Mouse (Mus musculus) retina, postnatal 1 day (tissue): ENCODE measurements around the gene Usp30.

Experiments used
- DNase-seq: peaks from one replicate; pipeline ENCODE4 v3.0.0-alpha.2; 2012

Gene Usp30

DNA sequence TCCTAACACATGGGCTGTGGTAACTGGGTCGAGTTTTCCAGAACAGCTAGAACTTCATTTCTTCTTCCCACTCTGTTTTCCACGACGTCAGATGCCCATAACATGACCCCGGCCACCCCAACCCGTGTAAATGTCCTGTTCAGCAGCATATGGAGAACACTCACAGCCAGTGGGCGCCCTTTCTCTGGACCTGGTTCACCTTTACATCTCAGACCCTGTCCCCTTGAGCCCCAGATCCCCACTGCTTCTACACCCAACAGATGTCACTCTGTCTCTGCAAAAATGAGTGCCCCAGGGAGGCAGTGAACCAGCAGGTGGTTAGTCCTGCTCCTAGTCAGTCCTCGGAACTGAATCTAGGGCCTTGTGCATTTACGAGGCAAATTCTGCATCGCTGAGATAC, 2.7 kb downstream of the Usp30 start:
- no peak for DNase-seq

DNA sequence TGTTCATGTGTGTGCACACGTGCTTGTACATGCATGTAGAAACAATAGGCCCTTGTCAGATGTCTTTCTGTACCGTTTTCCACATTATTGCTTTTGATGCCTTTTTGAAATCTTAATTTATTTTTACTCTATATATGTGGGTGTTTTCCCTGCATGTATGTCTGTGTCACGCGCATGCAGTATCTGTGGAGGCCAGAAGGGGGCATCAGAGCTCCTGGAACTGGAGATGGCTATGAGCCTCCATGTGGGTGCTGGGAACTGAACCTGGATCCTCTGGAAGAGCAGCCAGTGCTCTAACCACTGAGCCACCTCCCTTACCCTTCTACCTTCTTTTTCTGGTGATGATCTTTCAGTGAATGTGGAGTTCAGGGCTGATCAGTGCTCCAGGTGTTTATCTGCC, 5.6 kb downstream of the Usp30 start:
- no peak for DNase-seq

DNA sequence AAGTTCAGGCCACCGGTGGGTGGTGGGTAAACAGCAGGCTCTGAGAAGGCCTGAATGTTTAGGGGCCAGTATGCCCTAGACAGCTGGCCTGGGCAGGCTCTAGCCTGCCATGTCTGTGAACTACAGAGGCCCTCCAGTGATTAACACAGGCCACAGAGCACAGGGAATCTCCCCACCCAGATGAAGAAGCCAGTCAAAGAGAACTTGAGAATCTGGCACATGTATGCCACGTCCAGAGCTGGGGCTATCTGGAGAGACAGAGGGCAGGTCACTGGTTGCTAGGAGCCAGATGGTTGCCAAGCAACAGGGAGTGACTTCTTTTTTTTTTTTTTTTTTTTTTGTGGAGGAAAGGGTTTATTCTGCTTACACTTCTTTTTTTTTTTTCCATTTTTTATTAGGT, 7.0 kb downstream of the Usp30 start:
- peak; percentile 68 for DNase-seq

DNA sequence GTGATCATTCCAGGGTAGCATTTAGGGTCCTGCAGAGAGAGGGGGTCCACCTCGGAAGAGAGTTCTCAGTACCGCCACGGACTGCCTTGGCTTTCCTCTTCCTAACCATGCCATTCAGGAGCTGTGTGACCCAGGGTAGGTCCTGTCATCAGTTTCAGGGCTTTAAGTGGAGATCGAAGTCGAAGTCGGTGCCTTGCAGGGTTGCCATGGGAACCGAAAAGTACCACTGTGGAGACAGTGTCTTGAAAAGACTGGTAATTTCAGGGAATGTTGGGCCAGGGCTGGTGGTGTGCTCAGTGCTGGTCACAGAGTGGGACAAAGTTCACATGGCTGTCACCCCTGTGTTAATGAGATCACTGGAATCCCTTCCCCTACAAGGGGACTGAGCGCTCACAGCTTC, 11.7 kb downstream of the Usp30 start:
- DNase-seq: no peak

DNA sequence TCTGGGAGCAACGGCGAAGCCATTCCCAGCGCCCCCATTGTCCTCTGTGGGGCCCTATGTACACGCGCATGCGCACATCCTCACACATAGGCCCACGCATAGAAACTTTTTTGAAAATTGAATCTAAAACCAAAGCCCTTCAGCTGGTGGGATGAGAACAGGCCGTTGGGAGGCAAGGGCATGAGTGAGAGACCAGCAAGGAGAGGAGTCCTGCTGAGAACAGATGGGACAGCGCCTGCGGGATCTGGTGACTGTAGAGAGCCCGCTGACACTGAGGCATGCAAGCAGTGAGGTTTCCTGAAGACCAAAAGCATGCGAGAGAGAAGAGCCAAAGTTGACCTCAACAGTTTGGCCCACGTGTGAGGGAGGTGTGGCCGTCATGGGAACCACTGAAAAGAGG, 20.2 kb downstream of the Usp30 start:
- DNase-seq: no peak

DNA sequence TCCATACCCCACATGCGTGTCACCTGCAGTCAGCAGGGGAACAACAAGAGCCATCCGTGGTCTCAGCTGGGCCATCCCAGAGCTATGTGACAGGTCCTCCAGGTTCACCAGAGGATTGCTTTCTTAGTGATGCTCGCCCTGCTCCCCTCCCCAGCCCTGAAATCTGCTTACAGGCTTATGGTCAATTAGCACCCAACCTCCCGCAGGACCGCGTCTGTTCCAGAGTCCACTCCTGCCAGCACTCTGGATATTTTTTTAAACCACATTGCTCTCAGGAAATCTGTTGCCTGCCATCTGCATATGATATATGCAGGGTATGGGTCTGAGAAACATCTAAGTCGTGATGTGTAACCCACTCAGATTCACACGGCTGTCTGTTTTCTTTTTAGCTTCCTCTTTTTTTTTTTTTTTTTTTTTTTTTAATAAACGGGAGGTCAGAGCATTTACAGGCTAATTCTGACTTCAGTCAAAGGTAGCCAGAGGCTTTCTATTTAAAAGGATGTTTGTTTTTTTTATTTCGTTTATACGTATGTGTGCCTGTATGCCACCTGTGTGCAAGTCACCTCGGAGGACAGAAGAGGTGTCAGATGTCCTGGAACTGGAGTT, 22.7 kb downstream of the Usp30 start:
- peak; percentile 54 for DNase-seq

DNA sequence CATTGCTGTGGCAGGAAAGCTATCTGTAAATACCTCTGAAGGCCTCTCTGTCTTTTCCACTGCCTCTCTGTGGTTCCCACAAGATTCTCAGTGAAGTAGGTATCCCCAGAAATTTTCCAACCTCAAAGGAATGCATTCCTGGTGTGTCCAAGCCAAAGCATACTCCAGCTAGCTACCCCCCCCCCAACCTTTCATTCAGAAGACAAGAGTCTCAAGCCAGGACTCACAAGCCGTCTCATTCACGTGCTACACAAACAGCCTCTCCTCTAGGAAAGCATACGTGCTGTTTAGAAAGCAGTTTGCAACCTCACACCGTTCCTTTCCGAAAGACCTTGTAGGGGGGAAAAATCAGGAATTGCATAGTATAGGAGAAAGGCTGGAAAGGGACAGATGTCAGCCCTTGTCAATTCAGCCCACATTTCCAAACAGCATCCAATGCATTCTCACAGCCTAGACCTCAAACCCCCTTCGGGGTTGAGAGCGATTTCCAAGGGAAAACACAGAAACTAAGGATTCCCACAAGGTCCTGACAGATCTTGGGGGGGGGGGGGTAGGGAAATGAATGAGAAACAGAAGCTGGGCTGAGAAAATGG, 25.3 kb downstream of the Usp30 start:
- peak; percentile 21 for DNase-seq

DNA sequence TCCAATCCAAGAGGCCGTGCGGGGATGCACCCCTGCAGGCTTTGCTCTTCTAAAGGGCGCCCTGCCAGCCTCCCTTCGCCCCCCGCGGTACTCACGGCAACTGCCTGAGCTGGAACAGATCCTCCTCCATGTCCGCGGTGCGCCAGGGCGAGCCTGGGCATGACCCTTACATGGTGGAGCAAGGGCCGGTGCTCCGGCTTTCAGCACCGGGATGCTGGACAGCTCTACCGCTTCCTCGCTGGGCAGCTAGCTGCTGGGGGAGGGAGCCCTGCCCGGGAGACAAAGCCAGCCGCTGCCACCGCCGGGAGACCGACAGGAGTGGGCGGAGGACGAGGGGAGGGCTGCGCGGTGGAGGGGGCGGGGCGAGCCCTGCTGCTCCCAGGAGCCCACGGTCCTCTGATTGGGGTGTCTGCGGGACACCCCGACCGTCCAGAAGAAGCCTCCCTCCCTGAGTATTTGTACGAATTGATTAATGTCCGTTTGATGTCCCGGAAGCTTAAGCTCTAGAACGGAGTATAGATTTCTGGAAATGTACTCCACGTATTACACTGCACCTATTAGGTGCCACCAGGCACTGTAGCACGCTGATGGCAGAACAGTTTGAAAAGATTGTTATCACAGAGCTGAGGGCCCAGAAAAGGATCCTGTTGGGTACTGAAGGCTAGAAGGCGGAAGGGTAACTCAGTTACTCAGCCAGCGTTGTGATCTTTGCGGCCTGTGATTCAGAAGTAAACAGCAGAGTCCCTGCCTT, 26.0 kb downstream of the Usp30 start, which contains the start of gene Svop:
TSS of gene Svop (minus strand) at position 514 of the 751 bp plus-strand sequence.
- peak; percentile 92 for DNase-seq

DNA sequence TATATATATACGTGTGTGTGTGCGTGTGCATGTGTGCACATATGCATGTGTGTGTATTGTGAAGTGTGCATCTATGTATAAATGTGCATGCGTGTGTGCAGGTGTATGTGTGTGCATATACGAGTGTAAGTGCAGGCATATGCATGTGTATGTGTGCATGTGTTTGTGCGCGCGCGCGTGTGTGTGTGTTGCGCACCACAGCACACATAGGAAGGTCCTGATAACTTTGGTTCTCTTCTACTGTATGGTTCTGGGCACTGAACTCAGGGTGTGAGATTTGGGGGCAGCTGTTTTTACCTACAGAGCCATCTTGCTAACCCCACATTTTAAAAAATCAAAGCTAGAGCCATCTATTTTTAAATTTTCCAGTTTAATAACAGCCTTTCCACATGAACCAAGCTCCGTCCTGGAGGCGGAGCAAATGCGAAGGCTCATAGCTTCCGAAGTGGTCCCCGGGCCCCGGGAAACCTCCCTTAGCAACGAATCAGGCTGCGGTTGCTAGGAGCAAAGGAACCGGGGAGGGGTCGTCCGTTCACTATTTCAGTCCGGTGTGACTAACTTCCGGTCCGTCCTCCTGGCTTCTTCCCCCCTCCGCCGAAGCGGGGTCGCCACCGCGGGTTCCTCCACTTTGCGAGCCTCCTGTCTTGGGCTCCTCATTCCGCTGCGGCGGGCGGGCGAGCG, 34.6 kb downstream of the Usp30 start:
- DNase-seq: peak; percentile 95

DNA sequence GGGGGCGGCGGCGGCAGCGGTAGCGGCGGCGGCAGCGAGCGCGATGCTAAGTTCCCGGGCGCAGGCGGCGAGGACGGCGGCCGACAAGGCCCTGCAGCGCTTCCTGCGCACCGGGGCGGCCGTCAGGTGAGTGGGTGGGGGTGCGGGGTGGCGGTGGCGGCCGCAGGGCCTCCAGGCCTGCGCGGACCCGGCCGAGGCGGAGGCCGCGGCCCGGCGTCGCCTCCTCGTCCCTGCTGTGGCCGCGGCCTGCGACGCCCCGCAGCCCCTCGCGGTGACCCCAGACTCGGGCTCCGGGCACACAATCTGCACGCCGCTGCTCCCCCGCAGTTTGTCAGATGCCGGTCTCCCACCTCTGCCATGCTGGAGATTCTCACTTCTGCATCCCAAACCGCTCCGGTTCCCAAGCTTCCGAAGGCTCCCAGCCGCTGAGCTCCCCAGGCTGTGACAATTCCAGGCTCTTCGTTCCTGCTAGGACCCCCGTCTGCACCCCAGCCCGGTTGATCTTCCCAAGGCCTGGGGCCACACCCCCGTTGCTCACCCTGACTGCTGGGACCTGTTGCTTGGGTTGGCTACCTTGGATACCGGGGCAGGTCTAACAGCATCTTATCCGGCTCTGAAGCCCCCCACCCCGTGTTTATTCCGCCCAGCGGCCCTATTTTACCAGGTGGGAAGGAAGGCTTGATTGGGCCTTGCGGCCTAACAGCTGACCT, 35.3 kb downstream of the Usp30 start:
- no peak for DNase-seq

DNA sequence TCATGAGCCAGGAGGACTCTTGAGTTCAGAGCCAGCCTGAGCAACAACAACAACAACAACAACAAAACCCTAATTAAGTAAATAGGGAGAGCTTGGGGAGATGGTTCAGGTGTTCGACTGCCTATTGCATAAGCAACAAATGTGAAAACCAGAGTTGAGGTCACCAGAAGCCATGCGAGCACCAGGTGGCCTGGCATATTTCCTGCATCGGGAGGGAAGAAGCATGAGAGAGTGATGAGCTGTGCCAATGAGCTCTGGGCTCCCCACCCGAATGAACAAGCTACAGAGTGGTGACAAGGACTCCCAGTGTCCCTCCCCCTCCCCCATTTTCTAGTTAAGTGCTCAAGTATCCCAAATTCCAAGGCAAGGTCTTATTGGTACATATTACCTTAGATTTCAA, 36.6 kb downstream of the Usp30 start:
- DNase-seq: no peak

DNA sequence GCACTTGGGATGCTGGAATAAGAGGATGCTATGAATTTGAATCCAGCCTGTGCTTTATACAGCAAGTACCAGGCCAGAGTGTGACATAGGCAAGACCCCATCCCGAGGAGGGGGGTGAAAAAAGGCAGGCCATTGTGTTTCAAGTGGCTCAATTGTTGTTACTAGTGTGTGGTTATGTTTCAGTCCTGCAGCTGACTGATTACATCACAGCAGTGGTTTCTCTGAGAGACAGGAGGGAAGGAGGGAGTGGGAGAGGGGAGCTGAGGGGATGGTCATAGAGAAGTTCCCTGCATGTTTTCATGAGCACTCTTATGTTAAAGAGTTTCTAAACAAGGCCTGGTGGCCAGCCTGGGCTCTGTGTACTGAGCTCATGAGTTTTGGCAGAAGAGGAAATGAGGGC, 37.5 kb downstream of the Usp30 start:
- no peak for DNase-seq

DNA sequence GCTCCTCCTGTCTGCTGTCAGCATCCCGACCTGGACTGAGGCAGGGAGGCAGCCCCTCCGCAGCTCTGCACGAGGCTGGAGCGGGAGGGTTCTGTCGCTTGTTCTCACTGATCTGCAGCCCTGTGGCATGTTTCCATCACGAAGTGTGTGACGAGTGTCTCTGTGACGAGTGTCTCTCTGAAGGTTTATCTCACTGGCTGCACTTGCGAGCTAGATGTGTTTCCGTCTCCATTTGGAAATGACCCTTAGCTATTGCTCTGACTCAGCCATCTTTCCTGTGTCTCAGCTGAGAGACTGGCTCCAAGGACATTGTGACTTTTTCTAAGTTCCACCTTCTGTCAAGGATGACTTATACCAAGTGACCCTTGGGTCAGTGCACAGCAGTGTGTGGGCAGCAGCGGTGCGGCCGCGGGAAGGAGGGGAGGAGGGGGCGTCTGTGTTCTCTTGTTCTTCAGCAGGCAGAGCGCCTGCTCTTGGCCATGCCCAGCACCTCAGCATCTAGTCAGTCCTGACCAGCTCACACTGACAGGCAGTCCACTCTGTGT, 41.2 kb downstream of the Usp30 start:
- no peak for DNase-seq

DNA sequence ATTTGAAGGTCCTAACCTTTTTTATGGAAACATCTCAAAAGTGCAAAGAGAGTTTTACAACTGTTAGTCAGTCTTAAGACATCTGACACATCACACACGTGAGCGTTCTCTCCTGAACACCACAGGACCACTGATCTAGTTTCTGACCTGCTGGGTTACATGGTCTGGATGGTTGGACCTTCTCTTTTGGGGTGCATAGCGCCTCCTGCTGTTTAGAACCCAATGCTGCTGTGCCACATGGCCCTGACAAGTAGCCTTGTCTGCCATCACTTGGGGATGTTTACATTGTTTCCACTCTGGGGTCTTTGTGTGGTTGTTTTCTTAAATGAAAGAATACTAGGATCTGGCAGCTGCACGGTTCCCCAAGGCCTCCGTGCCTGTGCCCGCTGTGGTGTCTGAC, 48.1 kb downstream of the Usp30 start:
- DNase-seq: no peak

DNA sequence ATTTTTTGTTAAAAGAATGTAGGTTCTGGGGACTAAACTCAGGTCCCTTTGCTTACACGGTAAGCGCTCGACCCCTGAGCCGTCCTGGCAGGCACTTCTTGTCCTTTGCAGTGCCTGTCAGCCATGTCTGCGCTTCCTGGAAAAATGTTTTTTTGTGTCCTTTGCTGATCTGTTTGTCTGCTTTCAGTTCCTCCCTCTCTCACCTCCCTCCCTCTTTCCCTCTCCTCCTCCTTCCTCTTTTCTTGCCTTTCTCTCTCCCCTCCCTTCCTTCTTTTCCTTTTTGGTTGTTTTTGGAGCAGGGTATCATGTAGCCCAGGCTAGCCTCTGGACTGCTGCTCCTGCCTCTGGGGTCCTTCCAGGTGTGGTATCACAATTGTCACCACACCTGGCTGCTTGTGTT, 49.8 kb downstream of the Usp30 start:
- no peak for DNase-seq

DNA sequence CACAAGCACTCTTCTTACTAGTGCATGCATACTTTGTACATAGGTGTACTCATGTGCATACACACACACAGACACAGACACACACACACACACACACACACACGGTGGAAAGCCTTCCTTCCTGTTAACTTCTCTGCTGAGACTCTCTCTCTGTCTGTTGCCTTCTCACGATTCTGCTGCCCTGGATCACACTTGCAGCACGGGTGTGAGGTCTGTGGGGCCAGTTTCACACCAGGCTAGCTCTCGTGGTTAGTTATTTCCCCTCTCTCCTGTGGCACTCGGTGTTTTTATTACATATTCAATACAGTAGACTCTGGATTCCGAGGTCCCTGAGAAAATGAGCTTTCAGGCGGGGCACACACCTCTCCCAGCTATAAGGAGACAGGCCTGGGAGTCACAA, 51.3 kb downstream of the Usp30 start:
- no peak for DNase-seq

DNA sequence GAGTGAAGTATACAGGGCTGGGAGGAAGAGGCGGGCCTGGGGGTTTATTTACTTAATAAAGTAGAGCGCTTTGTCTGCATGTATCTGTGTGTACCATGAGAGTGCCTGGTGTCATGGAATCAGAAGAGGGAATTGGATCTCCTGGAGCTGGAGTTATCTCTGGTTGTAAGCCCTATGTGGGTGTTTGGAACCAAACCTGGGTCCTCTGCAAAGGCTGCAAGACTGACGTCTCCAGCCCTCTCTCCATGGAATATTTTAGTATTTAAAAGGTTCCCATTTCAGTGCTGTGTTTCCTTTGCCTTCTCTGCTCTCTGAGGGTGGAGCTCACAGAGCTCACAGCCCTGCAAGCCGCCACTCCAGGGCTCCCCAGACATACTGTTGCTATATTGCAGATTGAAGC, 54.5 kb downstream of the Usp30 start:
- DNase-seq: no peak

DNA sequence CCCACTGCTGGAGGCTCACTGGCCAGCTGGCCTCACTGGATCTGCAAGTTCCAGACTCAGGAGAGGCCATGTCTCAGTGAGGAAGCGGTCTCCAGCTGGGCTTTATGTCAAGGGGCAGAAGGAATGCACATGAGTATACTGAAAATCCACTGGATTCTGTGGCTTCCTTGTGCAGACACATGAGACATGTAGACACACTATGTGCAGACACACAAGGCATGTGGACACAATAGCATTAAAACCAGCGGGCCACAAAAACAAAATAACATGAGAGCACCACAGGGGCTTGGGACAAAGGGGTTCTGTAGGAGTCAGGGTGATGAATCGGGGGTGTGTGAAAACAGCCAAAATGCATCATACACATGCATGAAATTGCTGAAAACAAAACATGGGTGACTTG, 60.7 kb downstream of the Usp30 start:
- no peak for DNase-seq

DNA sequence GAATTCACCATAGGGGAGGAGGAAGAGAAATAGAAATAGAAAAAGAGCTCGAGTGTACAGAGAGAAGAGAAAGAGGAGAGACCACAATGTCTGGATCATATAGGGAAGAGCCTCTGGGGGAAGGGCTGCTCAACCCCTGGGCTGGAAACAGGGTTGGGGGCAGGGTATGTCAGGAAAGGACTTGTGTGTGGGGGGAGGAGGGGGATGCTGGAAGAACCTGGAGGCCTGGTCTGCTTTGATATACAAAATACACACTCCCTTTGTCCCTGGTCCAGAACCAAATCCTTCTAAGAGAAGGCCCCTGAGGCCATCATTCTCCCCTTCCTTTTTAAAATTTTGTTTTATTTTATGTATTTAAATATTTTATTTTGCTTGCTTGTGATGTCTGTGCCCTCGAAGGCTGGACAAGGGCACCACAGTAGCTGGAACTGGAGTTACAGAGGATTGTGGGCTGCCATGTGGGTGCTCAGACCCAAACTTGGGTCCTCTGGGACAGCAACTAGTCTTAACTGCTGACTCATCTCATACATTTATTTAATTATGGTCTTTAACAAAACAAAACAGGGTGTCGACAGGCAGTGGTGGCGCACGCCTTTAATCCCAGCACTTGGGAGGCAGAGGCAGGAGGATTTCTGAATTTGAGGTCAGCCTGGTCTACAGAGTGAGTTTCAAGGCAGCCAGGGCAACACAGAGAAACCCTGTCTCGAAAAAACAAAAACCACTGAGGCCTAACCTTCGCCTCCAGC, 61.4 kb downstream of the Usp30 start:
- no peak for DNase-seq

DNA sequence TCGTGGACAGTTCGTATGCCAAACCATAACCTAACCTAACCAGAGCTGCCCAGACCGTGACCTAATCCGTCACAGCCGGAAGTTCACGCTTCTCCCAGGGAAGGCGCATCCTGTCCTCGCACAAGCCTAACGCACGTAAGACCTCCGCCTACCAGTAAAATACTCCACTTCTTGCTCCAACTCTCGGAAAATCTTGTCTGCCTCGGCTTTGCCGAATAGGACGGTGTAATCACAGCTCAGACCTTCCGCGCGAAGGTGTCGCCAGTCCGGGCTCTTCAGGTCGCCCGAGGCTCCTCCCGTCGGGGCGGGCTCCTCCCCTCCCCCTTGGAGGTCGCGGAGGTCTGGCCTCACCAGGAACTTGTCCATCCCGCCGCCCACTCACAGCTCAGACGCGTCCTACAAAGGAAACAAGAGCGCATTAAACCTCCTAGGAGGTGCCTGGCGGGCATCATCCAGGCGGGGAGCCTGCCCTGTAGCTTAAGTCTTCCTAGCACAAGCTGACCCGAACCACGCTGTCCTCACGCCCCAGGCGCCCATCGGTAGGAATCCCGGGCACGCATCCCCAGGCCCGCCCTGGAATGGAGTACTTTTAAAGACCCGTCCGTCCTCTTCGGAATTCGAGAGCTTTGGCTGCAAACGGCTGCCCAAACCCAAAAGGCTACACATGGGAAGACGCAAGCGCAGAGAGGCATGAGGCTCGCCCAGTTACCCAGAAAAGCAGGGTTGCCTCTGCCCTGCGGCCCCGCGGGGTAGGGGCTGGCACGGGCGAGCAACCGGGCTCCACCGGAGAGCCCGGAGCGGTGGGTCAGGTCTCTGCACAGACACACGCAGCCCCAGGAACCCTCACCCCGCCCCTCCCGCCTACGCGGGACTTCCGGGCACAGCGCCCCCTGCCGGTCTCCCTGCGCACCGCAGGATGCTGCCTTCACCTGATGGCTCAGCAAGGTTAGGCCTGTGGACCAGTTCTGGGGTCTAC, 62.4 kb downstream of the Usp30 start, which contains the start of gene Alkbh2:
TSS of gene Alkbh2 (minus strand) at position 845 of the 976 bp plus-strand sequence.
- peak; percentile 88 for DNase-seq
